Mouse (Mus musculus) kidney, postnatal 0 days (tissue): ENCODE results near the gene Arhgdib. TPM values are rescaled to one million over a fixed set of nuclear protein-coding genes. Genes with fewer than 3 reads are reported as not detected.
"Not testable (repeated sequence)": the region's sequence is repeated elsewhere in the genome, so short reads cannot be mapped to it uniquely, and the experiment has no call there.

Experiments used
- ATAC-seq: fragments of 200-750 bp; cut with Nextera tagmentation; replicated peaks from 2 replicates; pipeline ENCODE4 v1.8.0; 2017; ENCODE audit warnings: low read depth, moderate number of reproducible peaks, moderate TSS enrichment, moderate library complexity; ENCODE audit not compliant: low FRiP score
- DNase-seq: peaks from one replicate; pipeline ENCODE4 v3.0.0-alpha.2; 2016; ENCODE audit warnings: low spot score
- H3K27ac ChIP-seq: fragments of 300-500 bp; sonication (generic); 2 replicates; pipeline ENCODE4 v1.5.1; 2014; ENCODE audit warnings: mild to moderate bottlenecking
- H3K27me3 ChIP-seq: fragments of 300-500 bp; sonication (generic); 2 replicates; pipeline ENCODE4 v1.6.1; 2014; ENCODE audit warnings: low read length, mixed read lengths; ENCODE audit not compliant: insufficient read depth
- H3K36me3 ChIP-seq: fragments of 300-500 bp; sonication (generic); 2 replicates; pipeline ENCODE4 v1.6.1; 2014; ENCODE audit warnings: low read length, mixed read lengths; ENCODE audit not compliant: insufficient read depth
- H3K4me1 ChIP-seq: fragments of 300-500 bp; sonication (generic); replicated peaks from 2 replicates; pipeline ENCODE4 v1.6.1; 2014; ENCODE audit warnings: antibody characterized with exemption, low read length, mixed read lengths; ENCODE audit not compliant: insufficient read depth
- H3K4me2 ChIP-seq: fragments of 300-500 bp; sonication (generic); 2 replicates; pipeline ENCODE4 v1.6.1; 2014; ENCODE audit warnings: mild to moderate bottlenecking, low read length, moderate library complexity, mixed read lengths
- H3K4me3 ChIP-seq: fragments of 300-500 bp; sonication (generic); replicated peaks from 2 replicates; pipeline ENCODE4 v1.5.1; 2014; ENCODE audit warnings: low read depth, low read length
- H3K9ac ChIP-seq: fragments of 300-500 bp; sonication (generic); 2 replicates; pipeline ENCODE4 v1.6.1; 2014; ENCODE audit warnings: low read depth, low read length
- H3K9me3 ChIP-seq: fragments of 300-500 bp; sonication (generic); replicated peaks from 2 replicates; pipeline ENCODE4 v1.6.1; 2016; ENCODE audit warnings: low read length, inconsistent platforms, mixed read lengths
- CTCF ChIP-seq: IDR thresholded peaks from 2 replicates; pipeline ENCODE4 v1.5.1; 2016; ENCODE audit warnings: antibody characterized with exemption, low read depth, mild to moderate bottlenecking, moderate library complexity
- WGBS: fragments of 180-500 bp; shearing (Covaris S2); extraction: QIAGEN DNeasy Blood & Tissue Kit; methylation state at CpG from one replicate; pipeline ENCODE4 v1.1.7; 2014; 5-methylcytosine and 5-hydroxymethylcytosine counted together
- polyA plus RNA-seq: library from polyadenylated mRNA; unstranded; fragments of >200 nt; fragmentation: Nextera tagmentation; extraction: Ambion mirVana; gene quantifications from 2 replicates; pipeline ENCODE4 v1.2.1, GENCODE M21; 2015

Gene Arhgdib
- polyA plus RNA-seq, 1 experiment from 2014 or later, result 106 TPM

- Histone ChIP-seq H3K4me3 (no peak overlapping the region), H3K4me1 (no peaks in the 10 kb centered on the region), H3K9ac (no peak overlapping the region), H3K27ac (no peak overlapping the region), H3K4me2 (no peak overlapping the region), H3K27me3 (no peaks in the 10 kb centered on the region), H3K9me3 (no peaks in the 10 kb centered on the region), H3K36me3 (no peaks in the 10 kb centered on the region)
- no peak for ATAC-seq
- no peak for DNase-seq
- WGBS, result 89% methylated on average over 6 of the region's 6 CpGs
- TF ChIP-seq CTCF, result no peak
Measured at GRCm38 (mm10) chr6:136889067-136889466, 52.6 kb downstream of the Arhgdib start.

DNA sequence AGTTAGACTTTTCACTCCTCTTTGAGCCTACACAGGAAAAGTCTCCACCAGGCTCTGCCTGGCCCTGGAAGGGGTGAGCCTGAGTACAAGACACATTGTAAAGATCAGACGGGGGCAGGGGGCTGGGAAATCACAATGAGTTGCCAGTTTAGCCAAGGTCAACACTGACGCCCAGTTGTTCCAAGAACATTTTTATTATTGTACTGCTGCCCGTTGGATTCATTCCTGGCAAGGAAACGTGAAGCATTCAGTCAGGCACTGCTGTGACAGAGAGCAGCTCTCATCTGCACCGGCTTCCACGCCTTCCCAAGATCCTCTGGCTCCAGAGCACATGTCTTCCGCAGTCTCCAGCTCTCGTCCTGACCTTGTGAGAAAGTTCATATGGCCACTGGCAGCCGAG is 53.8 kb downstream of the Arhgdib start:
- H3K27ac ChIP-seq, result peak overlapping the region; percentile 63; the same call in 1 of the 2 replicates
- no peaks in the 10 kb centered on the region for H3K27me3 ChIP-seq
- H3K4me1 ChIP-seq, result no peaks in the 10 kb centered on the region
- H3K36me3 ChIP-seq, result no peaks in the 10 kb centered on the region
- ATAC-seq, result peak; percentile 43; the same call in 1 of the 2 replicates
- H3K9ac ChIP-seq, result no peak overlapping the region
- DNase-seq, result peak; percentile 83
- H3K4me2 ChIP-seq, result no peak overlapping the region
- TF ChIP-seq CTCF, result no peak
- WGBS, result 36% methylated on average over 9 of the region's 9 CpGs
- no peaks in the 10 kb centered on the region for H3K9me3 ChIP-seq
- no peak overlapping the region for H3K4me3 ChIP-seq

DNA sequence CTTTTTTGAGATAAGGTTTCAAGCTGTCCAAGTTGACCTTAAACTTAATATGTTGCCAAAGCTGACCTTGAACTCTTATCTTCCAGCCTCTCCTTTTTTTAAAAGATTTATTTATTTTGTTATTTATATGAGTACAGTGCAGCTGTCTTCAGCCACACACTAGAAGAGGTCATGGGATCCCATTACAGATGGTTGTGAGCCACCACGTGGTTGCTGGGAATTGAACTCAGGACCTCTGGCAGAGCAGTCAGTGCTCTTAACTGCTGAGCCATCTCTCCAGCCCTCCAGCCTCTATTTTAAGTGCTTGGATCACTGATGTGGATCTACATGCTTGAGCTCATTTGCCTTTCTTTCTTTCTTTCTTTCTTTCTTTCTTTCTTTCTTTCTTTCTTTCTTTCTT is 56.9 kb downstream of the Arhgdib start:
- not testable (repeated sequence) for H3K9me3 ChIP-seq, H3K27ac ChIP-seq, ATAC-seq, H3K27me3 ChIP-seq, H3K9ac ChIP-seq, H3K4me1 ChIP-seq, H3K4me3 ChIP-seq, H3K36me3 ChIP-seq, H3K4me2 ChIP-seq
- peak; percentile 53 for DNase-seq
- 28% methylated on average over 1 of the region's 1 CpGs for WGBS

DNA sequence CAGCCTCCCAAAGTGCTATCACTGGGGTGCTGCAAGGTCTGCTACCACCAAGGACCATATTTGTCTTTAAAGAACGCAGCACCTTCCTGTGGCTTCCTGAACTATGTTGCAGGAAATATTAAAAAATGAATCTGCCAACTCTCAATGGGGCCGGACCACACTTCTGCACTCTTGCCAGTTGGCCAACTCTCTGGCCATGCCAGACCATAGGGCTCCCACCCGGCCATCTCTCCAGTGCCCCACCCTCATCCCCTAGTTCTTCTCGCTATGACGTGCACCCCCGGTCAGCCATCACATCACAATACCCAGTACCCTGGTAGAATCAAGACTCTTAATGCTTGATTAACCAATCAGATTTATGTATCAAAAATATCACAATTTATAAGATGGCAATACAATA is 57.7 kb downstream of the Arhgdib start:
- H3K4me2 ChIP-seq, result no peak overlapping the region
- H3K27me3 ChIP-seq, result no peaks in the 10 kb centered on the region
- H3K9me3 ChIP-seq, result no peaks in the 10 kb centered on the region
- H3K27ac ChIP-seq, result no peak overlapping the region
- ATAC-seq (no peak; the same call in 1 of the 2 replicates), DNase-seq (no peak)
- 92% methylated on average over 6 of the region's 6 CpGs for WGBS
- H3K4me3 ChIP-seq, result no peak overlapping the region
- no peak overlapping the region for H3K9ac ChIP-seq
- no peak for TF ChIP-seq CTCF
- H3K4me1 ChIP-seq, result no peaks in the 10 kb centered on the region
- H3K36me3 ChIP-seq, result no peaks in the 10 kb centered on the region

DNA sequence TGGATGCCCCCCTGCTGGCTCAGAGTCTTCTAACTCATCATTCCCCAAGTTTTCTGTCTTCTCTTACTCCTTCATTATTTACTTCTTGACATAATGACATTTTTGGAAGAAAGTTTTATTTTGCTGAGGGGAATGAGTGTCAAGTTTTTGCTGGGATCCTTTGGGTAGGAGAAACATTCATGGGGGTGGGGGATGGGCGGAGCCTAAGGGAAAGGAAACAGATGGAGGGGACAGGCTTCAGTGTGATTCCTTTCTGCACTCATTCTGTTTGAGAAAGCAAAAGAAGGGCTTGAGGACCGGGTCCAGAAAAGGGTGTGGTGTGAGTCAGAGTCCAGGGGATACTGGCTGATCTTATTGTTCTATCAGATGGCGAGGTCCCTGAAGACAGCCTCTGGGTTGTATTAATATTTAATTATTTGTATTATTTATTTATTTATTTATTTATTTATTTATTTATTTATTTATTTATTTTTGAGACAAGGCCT is 58.2 kb downstream of the Arhgdib start:
- H3K27me3 ChIP-seq, result no peaks in the 10 kb centered on the region
- no peaks in the 10 kb centered on the region for H3K4me1 ChIP-seq
- TF ChIP-seq CTCF, result no peak
- no peak for DNase-seq
- no peak overlapping the region for H3K27ac ChIP-seq
- 72% methylated on average over 3 of the region's 3 CpGs for WGBS
- H3K9me3 ChIP-seq, result no peaks in the 10 kb centered on the region
- H3K9ac ChIP-seq, result no peak overlapping the region
- no peak; the same call in 1 of the 2 replicates for ATAC-seq
- no peaks in the 10 kb centered on the region for H3K36me3 ChIP-seq
- H3K4me3 ChIP-seq, result no peak overlapping the region
- no peak overlapping the region for H3K4me2 ChIP-seq

DNA sequence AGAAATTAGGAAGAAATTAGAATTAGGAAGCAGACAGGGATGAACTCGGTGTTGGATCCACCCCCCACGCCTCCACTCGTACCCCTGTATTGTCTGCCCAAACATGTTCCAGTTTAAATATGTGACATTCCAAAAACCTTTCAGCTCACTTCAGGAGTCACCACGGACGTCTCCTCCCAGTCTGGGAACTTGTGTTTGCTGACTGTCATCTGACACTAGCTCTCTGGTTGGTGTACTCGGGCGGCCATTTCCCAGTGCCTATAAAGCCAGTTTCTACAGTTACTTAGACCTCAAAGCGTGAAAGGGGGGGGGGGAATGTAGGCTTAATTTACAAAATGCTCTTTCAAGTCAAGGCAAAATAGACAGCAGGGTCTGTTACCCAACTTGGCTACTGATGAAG is 60.0 kb downstream of the Arhgdib start:
- H3K9me3 ChIP-seq, result no peaks in the 10 kb centered on the region
- no peaks in the 10 kb centered on the region for H3K36me3 ChIP-seq
- H3K4me3 ChIP-seq, result no peak overlapping the region
- H3K4me1 ChIP-seq, result no peaks in the 10 kb centered on the region
- H3K27ac ChIP-seq, result no peak overlapping the region
- no peak for TF ChIP-seq CTCF
- WGBS, result 45% methylated on average over 8 of the region's 8 CpGs
- H3K27me3 ChIP-seq, result no peaks in the 10 kb centered on the region
- no peak overlapping the region for H3K4me2 ChIP-seq
- DNase-seq, result no peak
- no peak for ATAC-seq
- no peak overlapping the region for H3K9ac ChIP-seq

GRCm38 (mm10) chr6:136875670-136876069 is 66.0 kb downstream of the Arhgdib start, which contains the start of gene Mgp:
Mgp (minus strand) TSS chr6:136875823.
- peak within 1 kb of the TSS; percentile 50 for H3K4me2 ChIP-seq
- no peaks in the 10 kb centered on the region for H3K36me3 ChIP-seq
- H3K4me1 ChIP-seq, result no peaks in the 10 kb centered on the region; the same call in 1 of the 2 replicates
- H3K9me3 ChIP-seq, result no peaks in the 10 kb centered on the region
- WGBS, result 12% methylated on average over 9 of the region's 9 CpGs
- no peaks in the 10 kb centered on the region for H3K27me3 ChIP-seq
- no peak for TF ChIP-seq CTCF
- DNase-seq (peak; percentile 88), ATAC-seq (peak; percentile 82)
- H3K9ac ChIP-seq, result peak within 1 kb of the TSS; percentile 59
- peak within 1 kb of the TSS; percentile 59; the same call in 1 of the 2 replicates for H3K27ac ChIP-seq
- H3K4me3 ChIP-seq, result peak within 1 kb of the TSS; percentile 36
